Comparison of ENCODE assay signal across 15 mouse cellular contexts in the genomic region with DNA sequence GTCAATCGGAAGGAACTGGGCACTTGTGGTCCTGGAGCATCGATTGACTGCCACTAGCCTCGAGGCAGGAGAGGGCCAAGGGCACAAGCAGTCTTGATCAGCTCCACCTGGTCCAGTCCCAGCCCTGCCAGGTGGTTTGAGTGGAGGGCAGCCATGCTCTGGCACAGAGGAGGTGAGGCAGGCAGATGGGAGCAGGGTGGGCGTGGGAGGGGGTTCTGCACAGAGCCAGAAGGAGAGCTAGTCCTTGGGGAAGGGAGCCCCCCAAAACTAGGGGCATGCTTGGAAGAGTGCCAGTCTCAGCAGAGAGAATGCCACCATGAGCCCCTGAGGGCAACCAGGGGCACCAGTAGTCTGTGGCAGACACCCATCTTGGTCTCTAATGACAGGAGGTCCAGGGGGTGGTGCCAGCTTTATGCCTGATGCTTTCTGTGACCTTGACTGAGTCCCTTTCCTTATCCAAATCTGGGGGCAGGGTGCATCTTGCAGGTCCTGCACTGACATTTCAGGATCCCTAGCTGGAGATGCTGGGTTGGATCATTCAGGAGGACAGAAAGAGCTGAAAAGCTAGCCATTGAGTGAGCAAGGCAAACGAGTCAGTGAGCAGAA. TPM values are rescaled to one million over a fixed set of nuclear protein-coding genes. Genes with fewer than 3 reads are reported as not detected.
"Had no signal": no experiment of that assay in that cellular context is flagged by ENCODE, and none has a peak within 500 bp of the region (broad histone marks: within the 10 kb centered on the region; RNA-seq: fewer than 3 reads in every experiment).

No protein-coding gene starts in this region.

- DNase-seq: kidney, adult 9 months; kidney, postnatal 4 days; liver; liver, embryonic 13.5 days; liver, postnatal 0 days; right cerebral cortex, adult 18-20 months; right cerebral cortex, postnatal 4 days; spleen, adult 18-20 months; thymus, adult 2 months; thymus, postnatal 25 days had no signal

- H3K9me3 ChIP-seq: limb, embryonic 12.5 days; liver, embryonic 13.5 days; lung, embryonic 15.5 days; midbrain, embryonic 12.5 days had no signal

- H3K36me3 ChIP-seq: limb, embryonic 12.5 days; liver, embryonic 13.5 days; lung, embryonic 15.5 days; midbrain, embryonic 12.5 days had no signal

- H3K27ac ChIP-seq: kidney, postnatal 0 days; limb, embryonic 12.5 days; liver, embryonic 13.5 days; lung, embryonic 15.5 days; midbrain, embryonic 12.5 days had no signal

- H3K4me3 ChIP-seq: limb, embryonic 12.5 days; liver, embryonic 13.5 days; lung, embryonic 15.5 days; midbrain, embryonic 12.5 days had no signal

- H3K4me1 ChIP-seq: limb, embryonic 12.5 days; liver, embryonic 13.5 days; lung, embryonic 15.5 days; midbrain, embryonic 12.5 days had no signal

RNA-seq across cellular contexts. Expression of a gene that starts 2.3 kb away (rescaled TPM):
- total RNA-seq: megakaryocyte-erythroid progenitor cell, adult 5-6 weeks had no signal
- polyA plus RNA-seq: liver, postnatal 0 days had no signal
